Comparison of ENCODE assay signal across 27 mouse cellular contexts in genomic region chr1:163277069-163277468, GRCm38 (mm10). TPM values are rescaled to one million over a fixed set of nuclear protein-coding genes. Genes with fewer than 3 reads are reported as not detected.
"Had no signal": no experiment of that assay in that cellular context is flagged by ENCODE, and none has a peak within 500 bp of the region (broad histone marks: within the 10 kb centered on the region; RNA-seq: fewer than 3 reads in every experiment).

No protein-coding gene starts in this region.

- H3K27ac ChIP-seq: gastrocnemius, adult 2 months; heart, embryonic 10.5 days; hindbrain, embryonic 10.5 days; hindbrain, embryonic 12.5 days; hindbrain, embryonic 14.5 days; intestine, embryonic 15.5 days; layer of hippocampus, adult 2 months; left cerebral cortex, adult 2 months; limb, embryonic 10.5 days; limb, embryonic 12.5 days; liver, embryonic 13.5 days had no signal

- H3K36me3 ChIP-seq: heart, embryonic 10.5 days; heart, embryonic 12.5 days; hindbrain, embryonic 10.5 days; hindbrain, embryonic 12.5 days; intestine, embryonic 15.5 days; liver, embryonic 13.5 days had no signal

- DNase-seq: gastrocnemius, adult 2 months; gastrocnemius, postnatal 10 days; gastrocnemius, postnatal 25 days; heart, adult 18-20 months; heart, postnatal 10 days; heart, postnatal 4 days; kidney, adult 18-20 months; kidney, adult 8-10 months; kidney, postnatal 10 days; kidney, postnatal 25 days; kidney, postnatal 4 days; liver; liver, embryonic 13.5 days had no signal

- H3K27me3 ChIP-seq: heart, embryonic 12.5 days; hindbrain, embryonic 12.5 days; intestine, embryonic 15.5 days; limb, embryonic 12.5 days; liver, embryonic 13.5 days had no signal

- H3K9ac ChIP-seq: heart, embryonic 12.5 days; hindbrain, embryonic 12.5 days; hindbrain, embryonic 14.5 days; intestine, embryonic 15.5 days; limb, embryonic 12.5 days; liver, embryonic 13.5 days had no signal

- H3K9me3 ChIP-seq: heart, embryonic 10.5 days; heart, embryonic 12.5 days; hindbrain, embryonic 10.5 days; hindbrain, embryonic 12.5 days; intestine, embryonic 15.5 days; limb, embryonic 10.5 days; liver, embryonic 13.5 days had no signal

- H3K4me1 ChIP-seq: intestine, embryonic 15.5 days; liver, embryonic 13.5 days had no signal

- H3K4me3 ChIP-seq: gastrocnemius, adult 2 months; heart, embryonic 10.5 days; heart, embryonic 12.5 days; hindbrain, embryonic 10.5 days; hindbrain, embryonic 12.5 days; intestine, embryonic 15.5 days; layer of hippocampus, adult 2 months; left cerebral cortex, adult 2 months; limb, embryonic 10.5 days; limb, embryonic 12.5 days; liver, embryonic 13.5 days had no signal

- H3K4me2 ChIP-seq: heart, embryonic 12.5 days; hindbrain, embryonic 12.5 days; hindbrain, embryonic 14.5 days; intestine, embryonic 15.5 days; limb, embryonic 12.5 days; liver, embryonic 11.5 days; liver, embryonic 13.5 days had no signal

- ATAC-seq: hindbrain, embryonic 16.5 days; inflammation-experienced regulatory T-cells, adult 6 months; intestine, embryonic 15.5 days; intestine, postnatal 0 days had no signal

RNA-seq across cellular contexts. Expression of gene Prrx1, which starts 36.4 kb away (rescaled TPM):
- polyA plus RNA-seq: inflammation-experienced regulatory T-cells, adult 6 months had no signal
